Mouse (Mus musculus) adrenal gland, postnatal 10 days (tissue): ENCODE data around the gene Psma1. TPM values are rescaled to one million over a fixed set of nuclear protein-coding genes. Genes with fewer than 3 reads are reported as not detected.

Source experiments
- DNase-seq: peaks from one replicate; pipeline ENCODE4 v3.0.0; 2021; ENCODE audit warnings: mixed read lengths
- long read RNA-seq, 2 experiments: library from polyadenylated mRNA; stranded (forward); transcript quantifications; one replicate each; pipeline ENCODE4 v2.0.0; 2021
- total RNA-seq, 2 experiments: library from RNA; stranded (reverse); gene quantifications; 2 replicates each; pipeline ENCODE4 v1.2.3; 2021

Psma1 gene
- 100 to 1,000 TPM; 165 to 168 TPM for total RNA-seq
- long read RNA-seq, experiment 1, transcript Psma1-201 (10 exons, 1,201 nt), result major isoform, 196 of 236 reads
- long read RNA-seq, experiment 1, partial matches to known transcripts, result 5 of 236 reads
- long read RNA-seq, experiment 1, other reads (novel, unspliced or antisense), result 31 of 236 reads
- long read RNA-seq, experiment 2, transcript Psma1-201 (10 exons, 1,201 nt), result major isoform, 117 of 135 reads
- long read RNA-seq, experiment 2, partial matches to known transcripts, result 4 of 135 reads
- long read RNA-seq, experiment 2, other reads (novel, unspliced or antisense), result 10 of 135 reads

DNA sequence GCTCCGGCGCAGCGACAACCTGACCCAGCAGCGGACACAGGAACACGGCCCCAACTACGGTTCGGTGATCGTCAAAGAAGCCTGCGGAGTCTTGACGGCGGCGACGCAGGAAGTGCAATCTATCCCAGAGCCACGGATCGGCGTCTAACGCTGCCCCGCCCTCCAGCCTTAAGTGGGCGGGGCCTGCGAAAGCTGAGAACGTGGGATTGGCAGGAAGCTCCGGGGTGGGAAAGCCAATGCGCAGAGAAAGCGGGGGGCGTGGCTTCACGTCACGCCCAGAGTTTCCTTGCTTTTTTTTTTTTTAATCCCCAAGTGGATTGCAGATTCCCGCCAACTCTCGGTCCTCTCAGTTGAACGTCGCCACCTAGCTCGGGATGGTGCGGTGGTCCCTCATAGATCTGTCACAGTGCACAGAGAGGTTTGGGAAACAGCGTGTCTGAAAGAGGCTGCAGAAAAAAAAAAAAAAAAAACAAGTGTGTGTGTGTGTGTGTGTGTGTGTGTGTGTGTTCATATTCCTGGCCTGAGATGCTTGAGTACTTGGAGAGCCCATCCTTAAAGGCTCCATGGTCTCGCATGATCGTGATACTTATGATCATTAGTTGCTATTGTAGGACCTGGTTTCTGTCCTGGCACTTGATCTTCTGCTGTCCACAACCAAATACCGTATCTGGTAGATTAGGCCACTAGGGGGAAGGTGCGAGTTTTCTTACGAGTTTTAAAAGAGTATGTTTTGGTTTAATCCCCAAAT lies at the start of gene Psma1:
Psma1 (minus strand) TSS at position 114 of the 748 bp plus-strand sequence.
- peak; percentile 97 for DNase-seq

DNA sequence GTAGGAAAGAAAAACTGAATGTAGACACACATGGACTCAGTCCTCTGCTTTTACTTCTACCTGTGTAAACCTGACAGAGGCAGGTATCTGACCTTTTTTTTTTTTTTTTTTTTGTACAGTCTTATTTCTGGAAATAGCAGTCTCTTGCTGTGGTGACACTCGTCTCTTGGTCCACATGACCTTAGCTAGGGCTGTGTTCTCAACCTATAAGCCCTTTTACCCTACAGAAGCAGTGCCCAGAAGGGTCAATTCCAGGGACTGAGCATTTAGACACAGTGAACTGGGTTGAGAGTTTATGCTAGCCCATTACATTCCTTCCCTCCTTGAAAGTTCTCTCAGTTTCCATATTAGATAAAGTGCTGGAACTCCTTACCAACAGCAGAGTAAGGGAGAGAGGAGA lies 47.6 kb upstream of the Psma1 start:
- no peak for DNase-seq

DNA sequence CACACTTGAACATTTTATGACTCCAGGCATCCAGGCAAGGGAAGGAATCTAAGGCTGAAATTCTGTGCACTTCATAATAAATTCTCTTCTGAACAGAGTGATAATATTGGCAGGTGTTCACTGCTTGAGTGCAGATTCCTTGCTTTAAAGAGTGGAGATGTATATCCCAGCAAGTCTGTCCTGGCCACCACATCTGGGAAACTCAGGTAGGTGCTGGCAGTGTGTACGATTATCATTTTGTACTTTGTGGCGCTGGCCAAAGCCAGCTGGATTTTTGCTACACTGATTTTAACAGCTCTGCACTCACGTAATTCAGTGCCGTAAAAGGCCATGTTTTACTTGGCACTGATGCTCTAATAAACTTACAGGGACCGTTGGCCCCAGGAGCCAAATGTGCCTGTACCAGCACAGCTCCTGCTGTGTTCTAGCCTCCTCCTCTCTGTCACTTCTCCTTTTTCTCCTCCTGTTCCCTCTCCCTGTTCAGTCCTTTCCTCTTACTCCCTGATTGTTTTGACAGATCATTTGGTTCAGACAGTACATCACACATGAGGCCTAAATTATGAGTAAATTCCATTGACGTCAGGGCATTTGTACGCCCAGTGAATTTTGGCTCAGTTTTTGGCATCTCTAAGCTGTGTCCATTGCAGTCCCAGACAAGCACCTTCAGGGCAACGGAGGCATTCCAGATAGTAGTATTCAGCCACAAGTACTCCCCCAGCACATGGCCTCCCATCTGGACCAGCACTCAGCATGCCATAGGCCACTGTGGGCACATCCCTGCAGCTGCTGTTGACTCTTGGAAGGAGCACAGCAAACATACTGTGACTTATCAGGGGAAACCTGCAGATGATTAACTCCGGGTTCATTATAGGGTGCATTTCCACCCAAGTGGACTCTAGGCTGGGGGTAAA lies 46.9 kb upstream of the Psma1 start:
- DNase-seq, result peak; percentile 12

DNA sequence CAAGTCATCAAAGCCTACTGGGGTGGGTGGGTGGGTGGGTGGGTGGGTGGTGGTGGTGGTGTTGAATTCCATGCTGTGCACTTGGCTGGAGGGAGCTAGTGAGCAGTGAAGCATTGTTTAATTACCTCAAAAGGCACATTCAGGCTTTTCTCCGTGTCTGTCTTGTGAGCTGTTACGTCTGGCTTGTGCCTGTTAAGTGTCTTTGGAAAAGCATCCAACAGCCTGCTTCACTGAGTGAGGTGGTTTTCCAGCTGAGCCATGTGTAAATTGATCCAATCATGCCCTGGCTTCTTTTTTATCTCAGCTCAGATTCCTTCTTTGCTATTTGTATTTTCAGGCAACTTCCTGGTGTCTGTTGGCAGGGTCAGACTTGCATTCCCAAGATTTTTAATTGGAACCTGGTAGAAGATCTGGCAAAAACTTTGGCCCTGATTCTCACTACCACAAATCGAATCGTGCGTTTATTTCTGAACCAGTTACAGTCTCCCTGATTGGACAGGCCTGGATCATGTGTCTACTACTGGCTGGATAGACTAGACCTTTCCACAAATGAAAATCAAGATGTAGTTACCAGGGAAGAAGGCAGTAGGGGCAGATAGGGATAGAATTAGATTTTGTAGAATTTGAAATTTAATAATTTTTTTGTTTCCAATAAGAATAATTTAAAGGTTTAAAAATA lies 45.9 kb upstream of the Psma1 start:
- DNase-seq, result no peak

DNA sequence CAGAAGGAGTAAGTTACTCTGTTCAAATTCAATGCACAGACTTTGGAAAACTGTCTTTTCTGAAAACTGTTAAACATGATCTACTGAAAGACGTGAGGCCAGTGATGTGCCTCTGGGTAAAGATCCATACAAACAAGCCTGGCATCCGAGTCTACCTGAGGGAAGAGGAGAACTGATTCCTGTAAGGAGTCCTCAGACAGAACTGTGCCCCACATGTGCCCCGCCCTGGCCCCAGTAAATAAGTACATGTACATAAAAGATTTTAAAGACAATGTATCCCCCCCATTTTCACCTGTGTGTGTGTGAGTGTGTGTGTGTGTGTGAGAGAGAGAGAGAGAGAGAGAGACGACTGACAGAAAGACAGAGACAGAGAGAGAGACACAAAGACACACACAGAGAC lies 42.0 kb upstream of the Psma1 start:
- no peak for DNase-seq

DNA sequence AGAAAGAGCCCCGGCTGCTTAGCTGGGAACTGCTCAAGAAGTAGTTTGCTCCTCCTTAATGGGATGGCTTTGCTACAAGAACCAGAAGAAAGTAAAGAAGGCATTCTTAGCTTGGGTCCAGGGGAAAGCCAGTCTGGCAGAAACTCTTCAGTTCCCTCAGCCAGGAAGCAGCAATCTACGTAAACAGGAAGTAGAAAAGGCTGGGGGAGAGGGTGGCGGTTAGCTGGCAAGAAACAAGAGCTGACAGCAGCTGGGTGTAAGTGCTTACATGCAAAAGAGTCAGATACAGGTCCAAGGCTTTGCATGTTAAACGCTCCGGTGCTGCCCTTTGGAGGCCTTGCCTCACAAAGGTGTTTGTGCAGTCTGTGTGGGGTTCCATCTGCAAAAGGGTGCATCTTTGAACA lies 41.5 kb upstream of the Psma1 start:
- DNase-seq, result peak; percentile 27

DNA sequence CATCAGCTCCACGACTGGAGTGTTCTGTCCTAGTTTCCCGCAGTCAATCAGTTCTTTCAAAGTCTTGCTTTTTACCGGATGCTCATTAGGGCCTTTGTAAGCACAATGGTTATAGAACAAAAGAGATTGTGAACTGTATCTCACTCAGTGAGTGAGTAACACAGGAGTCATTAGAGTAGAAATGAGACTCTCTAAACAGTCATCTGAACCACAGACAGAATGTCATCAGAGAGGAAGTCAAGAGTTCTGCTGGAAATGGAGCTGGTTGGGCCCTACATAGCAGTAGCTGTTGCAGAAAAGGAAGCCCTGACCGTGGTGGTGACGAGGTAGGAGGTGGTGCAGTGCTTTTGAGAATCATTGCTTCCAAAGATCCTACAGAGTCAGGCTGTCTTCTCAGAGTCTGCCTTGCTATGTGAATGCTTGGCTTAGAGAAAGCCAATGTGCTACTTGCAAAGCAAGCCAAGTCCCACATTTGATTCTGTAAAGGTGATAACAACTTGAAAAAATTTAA lies 40.5 kb upstream of the Psma1 start:
- no peak for DNase-seq

DNA sequence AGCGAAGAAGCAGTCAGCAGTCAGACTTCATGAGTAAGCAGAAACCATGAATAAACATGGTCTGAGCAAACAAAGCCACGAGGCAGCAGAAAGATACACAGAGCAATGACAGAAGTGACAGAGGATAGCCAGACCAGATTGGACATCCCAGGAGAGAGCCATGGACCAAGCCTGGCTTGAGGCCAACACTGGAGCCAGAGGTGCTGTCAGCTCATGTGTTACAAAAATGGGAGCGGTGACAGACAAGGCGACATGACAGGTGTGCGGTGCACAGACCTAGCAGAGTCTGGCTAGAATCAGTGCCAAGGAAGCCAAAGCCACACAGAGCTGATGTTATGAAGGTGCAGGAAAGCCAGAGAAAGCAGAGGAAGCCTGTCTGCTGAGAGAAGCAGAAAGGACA lies 35.3 kb upstream of the Psma1 start:
- peak; percentile 54 for DNase-seq

DNA sequence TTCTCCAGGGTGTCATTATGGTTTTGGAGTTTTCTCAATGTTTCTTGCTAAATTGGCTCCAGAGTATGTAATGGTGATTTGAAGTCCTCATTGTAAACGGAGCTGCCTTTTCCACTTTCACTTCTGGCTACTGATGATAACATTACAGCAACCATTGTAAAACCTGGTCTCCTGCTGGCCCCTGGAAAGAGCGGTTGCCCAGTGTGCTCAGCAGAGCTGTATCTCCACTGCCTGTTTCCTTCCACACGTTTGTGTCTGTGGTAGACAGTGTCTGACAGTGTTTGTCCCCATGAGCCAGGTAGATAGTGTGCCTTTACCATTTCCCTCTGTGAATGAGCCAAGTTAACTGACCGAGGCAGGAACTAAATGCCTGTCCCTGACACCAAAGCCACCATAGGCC lies 33.1 kb upstream of the Psma1 start:
- DNase-seq, result no peak

DNA sequence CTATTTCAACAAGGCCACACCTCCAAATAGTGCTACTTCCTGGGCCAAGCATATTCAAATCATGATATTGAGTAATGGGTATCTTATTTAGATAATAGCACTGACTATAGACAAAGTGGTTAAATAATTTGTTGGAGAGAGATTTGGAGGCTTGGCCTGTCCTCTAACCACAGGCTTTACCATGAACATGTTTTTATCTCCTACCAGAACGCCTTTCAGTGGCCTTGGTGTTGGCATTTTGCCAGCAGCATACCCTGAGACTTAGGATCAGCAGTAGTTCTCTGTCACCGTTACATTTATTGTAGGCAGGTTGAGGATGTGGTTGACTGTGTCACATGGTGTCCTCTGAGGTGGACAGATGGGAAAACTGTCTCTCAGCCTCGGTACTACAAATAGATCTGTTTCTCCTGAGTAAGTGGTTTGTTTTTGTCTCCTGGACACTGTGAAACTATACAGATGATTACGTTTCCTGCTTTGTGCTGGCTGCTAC lies 25.4 kb upstream of the Psma1 start:
- no peak for DNase-seq

DNA sequence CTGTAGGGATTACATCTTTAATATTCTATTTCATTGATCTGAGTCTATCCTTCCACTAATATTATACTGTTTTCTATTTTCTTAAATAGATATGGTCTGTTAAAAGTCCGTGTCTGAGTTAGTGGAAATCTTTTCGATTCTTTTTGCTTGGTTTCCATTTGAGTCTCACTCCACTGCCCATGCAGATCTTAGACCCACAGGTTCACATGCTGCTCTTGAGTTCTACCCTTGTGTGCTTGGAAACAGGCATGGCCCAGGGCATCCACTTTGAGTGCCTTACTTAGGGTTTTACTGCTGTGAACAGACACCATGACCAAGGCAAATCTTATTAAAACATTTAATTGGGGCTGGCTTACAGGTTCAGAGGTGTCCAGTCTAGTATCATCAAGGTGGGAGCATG lies 24.9 kb upstream of the Psma1 start:
- DNase-seq, result no peak

DNA sequence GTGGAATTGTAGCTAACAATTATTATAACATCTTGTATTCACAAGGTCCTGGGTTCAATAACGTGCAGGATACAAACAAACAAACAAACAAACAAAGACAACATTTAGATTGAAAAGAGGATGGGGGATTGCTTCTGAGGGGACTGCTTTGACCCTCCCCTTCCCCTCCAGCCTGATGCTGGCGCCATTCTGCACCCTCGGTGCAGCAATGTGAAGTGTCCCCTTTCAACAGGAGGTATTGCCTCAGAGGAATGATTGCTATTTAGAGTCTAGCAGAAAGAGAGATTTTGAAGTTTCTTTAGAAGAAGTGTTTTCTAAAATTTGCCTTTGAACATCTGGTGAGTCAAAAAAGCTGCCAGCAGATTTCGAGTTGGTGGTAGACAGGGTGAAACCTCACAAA lies 23.3 kb upstream of the Psma1 start:
- no peak for DNase-seq

DNA sequence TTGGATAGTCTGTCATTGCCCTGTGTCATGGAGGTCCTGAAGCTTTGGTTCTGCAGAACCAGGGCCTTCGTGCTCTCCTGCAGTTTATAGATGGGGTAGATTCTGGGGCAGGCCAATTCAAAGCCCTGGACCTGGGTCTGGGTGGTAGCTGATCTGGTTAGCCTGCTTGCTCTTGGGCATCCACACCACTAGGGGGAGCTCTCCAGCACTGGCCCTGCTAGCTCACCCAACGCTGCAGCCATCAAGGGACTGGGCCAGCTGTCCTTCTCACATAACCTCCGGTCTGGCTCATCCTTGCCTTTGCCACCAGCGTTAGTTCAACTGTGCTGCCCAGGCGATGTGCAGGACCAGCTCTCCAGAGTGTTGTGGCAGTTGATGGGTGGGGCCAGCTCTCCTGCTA lies 18.8 kb upstream of the Psma1 start:
- no peak for DNase-seq

DNA sequence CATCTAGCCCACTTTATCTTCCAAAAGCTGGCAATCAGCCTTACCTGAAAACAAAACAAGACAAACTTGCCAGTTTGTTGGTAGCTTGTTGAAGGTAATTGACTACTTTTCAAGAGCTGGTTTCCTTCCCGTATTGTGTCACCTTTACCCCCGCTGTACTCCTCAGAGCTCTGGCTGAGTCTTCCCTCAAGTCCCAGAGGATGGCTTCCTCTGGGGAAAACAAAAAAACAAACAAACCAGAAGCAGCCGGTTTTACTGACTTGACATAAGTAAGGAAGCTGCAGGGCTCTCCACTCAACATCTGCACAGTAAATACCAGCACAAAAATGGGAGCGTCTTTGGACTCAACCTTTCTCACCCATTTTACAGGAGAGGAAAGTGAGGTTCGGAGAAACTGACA lies 18.0 kb upstream of the Psma1 start:
- peak; percentile 52 for DNase-seq

DNA sequence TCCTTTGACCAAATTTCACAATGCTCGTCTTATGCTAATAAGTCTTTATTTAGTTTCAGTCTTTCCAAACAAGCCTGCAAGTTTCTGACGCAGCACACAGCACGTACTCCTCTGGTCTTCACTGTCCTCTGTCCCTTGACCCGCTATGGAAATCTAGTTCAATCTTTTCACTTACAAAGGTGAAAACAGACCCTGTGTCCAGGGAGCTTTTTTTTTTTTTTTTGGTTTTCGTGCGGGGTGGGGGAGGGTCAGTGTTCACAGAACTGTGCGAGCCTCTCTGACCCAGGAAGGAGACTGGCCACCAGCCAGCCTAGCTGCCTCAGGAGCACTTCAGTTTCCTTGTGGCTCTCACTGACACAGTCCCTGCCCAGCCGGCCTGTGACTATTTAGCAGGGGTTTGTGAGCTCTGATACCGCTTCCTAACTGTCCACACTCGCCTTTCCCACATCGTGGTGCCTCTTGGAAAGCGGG lies 16.6 kb upstream of the Psma1 start:
- peak; percentile 87 for DNase-seq

DNA sequence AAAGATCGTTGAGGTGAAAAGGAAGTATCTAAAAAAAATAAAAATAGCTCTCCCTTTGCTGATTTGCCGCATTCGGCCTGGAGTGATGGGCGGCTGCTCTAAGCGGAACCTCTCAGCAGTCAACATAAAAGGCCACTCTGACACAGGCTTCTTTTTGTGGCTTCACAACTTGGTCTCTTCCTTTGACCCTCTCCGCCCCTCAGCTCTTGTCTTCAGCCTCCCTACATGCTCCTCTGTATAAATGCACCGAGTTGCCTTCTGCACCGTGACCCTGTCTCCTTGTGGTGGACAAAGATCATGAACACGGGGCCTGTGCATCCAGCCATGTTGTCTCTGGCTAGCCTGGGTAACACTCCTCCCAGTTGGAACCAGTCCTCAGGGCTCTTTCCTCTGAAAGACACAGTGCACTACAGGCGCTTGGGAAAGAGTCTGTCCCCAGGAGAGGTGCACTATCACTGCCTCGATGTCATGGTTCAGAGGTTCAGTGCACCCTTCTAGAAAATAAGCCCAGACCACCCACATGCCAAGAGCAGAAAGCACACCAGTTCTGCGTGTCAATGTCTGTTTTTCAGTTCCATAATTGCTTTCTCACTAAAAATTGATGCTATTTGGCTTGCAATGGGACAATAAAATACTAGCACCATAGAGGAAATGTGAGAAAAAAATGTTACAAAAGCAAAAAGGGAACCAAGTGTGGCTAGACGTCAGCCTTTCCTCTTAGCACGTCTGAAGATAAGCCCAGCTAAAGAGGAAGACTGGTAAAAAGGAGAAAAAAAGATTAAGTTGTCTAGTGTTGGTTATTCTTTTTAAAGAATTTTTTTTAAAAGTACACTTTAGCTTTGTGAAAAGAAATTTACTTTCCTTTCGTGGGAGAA lies 15.8 kb upstream of the Psma1 start:
- DNase-seq, result peak; percentile 60

DNA sequence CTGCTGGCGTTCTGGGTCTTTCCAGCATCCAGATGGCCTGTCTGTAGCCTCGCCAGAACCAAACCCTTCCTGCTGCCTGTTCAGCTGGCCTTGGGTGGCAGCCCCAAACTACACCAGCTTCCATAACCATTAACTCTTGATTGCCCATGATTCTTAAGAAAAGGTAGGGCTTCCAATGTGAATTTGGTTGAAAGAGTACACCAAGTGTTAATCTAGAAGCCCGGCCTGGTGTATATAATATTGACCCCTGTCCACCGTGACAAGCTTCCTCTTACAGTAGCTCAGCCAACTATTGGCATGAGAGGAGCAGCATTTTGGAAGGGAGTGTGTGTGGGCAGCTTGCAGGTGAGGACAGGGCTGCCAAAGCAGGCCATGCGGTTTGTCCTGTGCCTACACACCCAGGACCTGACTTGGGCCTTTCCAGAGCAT lies 14.2 kb upstream of the Psma1 start:
- DNase-seq, result no peak

DNA sequence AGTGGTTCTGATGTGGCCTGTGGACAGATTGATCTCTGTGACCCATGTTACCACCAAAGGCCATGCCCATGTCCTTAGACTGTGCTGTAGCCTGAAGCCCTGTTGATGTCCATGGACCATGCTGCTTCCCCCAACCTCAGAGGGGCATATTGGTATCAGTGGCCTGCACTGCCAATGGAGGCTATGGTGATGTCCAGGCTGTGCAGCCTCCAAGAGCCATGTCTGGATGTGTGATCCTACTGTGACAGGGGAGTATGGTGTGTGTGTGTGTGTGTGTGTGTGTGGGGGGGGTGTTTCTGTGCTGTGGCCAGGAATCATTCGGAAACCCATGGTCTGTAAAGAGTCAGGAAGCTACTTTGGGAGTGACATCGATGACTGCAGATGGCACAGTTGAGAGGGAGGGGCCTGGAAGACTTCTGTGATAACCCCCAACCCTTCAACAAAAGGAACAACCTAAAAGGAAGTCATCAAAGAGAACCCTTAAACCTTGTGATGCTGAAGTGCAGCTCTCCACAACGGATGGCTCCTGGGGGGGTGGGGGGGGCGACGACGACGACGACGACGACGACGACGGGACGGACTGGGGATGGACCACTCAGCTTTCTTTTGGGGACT lies 8.5 kb upstream of the Psma1 start:
- no peak for DNase-seq

DNA sequence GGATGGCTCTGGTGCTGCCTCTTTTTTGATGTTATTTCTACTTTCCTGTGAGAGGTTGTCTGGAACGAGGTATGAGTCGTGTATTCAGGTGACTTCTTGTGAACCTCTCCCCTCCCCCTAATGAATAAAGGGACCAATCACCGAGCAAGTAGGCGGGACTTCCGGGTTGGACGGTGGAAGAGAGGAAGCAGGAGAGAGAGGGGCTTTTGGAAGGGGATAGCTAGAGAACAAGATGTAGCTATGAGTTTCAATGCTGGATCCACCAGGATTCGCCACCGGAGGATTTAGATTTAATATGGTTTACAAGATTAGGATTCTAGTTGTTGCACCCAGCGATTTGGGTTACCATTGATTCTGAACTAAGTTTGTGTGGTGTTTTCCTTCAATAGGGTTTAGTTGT lies 7.1 kb upstream of the Psma1 start:
- no peak for DNase-seq

DNA sequence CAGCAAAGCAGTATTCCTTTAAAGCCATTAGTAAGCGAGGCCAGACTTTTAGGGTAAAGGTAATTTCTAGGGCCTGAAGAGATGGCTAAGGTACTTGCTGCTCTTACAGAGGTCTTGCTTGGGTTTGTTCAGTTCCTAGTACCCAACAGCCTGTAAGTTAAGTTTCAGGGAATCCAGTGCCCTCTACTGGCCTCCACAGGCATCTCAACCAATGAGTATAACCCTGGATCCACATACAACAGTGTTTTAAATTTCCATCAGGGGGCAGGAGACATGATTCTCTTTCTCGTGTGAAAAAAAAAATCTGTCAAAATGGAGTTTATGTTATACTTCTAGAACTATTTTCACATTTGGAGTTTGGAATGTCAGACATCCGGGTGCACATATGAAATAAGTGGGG lies 5.8 kb upstream of the Psma1 start:
- DNase-seq, result no peak
